Mouse (Mus musculus) kidney, embryonic 16.5 days (tissue): ENCODE results near the gene Gm19426. TPM values are rescaled to one million over a fixed set of nuclear protein-coding genes. Genes with fewer than 3 reads are reported as not detected.

Source experiments
- ATAC-seq: fragments of 200-750 bp; cut with Nextera tagmentation; 2 replicates; pipeline ENCODE4 v1.8.0; 2017; ENCODE audit warnings: moderate TSS enrichment; ENCODE audit not compliant: low FRiP score, low TSS enrichment
- H3K27ac ChIP-seq: fragments of 300-500 bp; sonication (generic); 2 replicates; pipeline ENCODE4 v1.5.1; 2014; ENCODE audit warnings: low read length
- H3K27me3 ChIP-seq: fragments of 300-500 bp; sonication (generic); 2 replicates; pipeline ENCODE4 v1.6.1; 2014; ENCODE audit warnings: low read length, control low read depth, mixed read lengths; ENCODE audit not compliant: insufficient read depth
- H3K36me3 ChIP-seq: fragments of 300-500 bp; sonication (generic); 2 replicates; pipeline ENCODE4 v1.6.1; 2014; ENCODE audit warnings: low read length, control low read depth, mixed read lengths; ENCODE audit not compliant: insufficient read depth
- H3K4me1 ChIP-seq: fragments of 300-500 bp; sonication (generic); 2 replicates; pipeline ENCODE4 v1.6.1; 2014; ENCODE audit warnings: low read length, control low read depth, mixed read lengths; ENCODE audit not compliant: insufficient read depth
- H3K4me2 ChIP-seq: fragments of 300-500 bp; sonication (generic); replicated peaks from 2 replicates; pipeline ENCODE4 v1.6.1; 2014; ENCODE audit warnings: low read depth, low read length
- H3K4me3 ChIP-seq: fragments of 300-500 bp; sonication (generic); 2 replicates; pipeline ENCODE4 v1.5.1; 2014; ENCODE audit warnings: mild to moderate bottlenecking, low read length
- H3K9ac ChIP-seq: fragments of 300-500 bp; sonication (generic); replicated peaks from 2 replicates; pipeline ENCODE4 v1.6.1; 2014; ENCODE audit warnings: low read length
- H3K9me3 ChIP-seq: fragments of 300-500 bp; sonication (generic); 2 replicates; pipeline ENCODE4 v1.6.1; 2016; ENCODE audit warnings: low read length, control low read depth
- WGBS: fragments of 180-500 bp; shearing (Covaris S2); extraction: QIAGEN DNeasy Blood & Tissue Kit; methylation state at CpG from one replicate; pipeline ENCODE4 v1.1.7; 2014; 5-methylcytosine and 5-hydroxymethylcytosine counted together
- polyA plus RNA-seq: library from polyadenylated mRNA; unstranded; fragments of >200 nt; fragmentation: Nextera tagmentation; extraction: Ambion mirVana; gene quantifications from 2 replicates; pipeline ENCODE4 v1.2.1, GENCODE M21; 2015

The Gm19426 gene
- polyA plus RNA-seq, 1 experiment from 2014 or later: 10.9 TPM

DNA sequence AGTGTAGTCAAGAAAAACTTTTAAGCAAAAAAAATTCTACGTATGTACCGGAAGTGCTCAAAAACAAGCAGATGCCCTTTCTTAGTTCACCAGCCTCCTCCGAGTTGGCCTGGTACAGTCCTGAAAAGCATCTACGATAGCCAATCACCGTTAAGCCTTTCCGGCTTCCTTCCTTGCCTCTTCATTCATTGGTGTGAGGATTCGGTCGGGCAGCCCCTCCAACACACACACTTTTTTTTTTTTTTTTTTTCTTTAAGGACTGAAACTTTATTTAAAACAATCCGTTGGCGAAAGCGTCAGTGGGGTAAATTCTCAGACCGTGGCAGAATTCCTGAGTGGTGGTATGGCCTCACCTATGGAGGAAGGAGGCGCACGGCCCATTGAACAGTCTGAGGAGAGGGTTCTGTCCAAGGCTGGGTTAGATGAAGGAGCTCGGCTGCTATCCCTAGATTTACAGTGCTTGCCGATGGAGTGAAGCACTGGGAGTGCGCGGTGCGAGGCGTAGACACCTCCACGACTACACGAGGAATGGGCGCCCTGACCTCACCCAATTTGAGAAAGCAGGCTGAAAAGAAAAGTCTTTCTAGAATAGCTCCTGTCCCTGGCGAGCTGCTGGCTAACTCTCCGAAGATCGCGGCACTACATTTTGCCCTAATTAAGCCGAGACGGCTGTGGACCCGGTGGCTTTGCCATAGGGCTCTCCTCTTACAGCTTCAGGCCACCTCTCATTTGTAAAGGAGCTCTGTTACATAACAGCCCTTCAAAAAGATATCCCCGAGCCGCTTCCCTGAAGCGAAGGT lies 27.7 kb downstream of the Gm19426 start:
- Histone ChIP-seq H3K36me3 (peaks cover under 1% of the 10 kb centered on the region; the same call in 1 of the 2 replicates), H3K4me1 (peaks cover 10% of the 10 kb centered on the region), H3K4me3 (peak overlapping the region; percentile 97), H3K9me3 (no peaks in the 10 kb centered on the region), H3K27ac (peak overlapping the region; percentile 97), H3K27me3 (no peaks in the 10 kb centered on the region), H3K9ac (peak overlapping the region; percentile 96), H3K4me2 (peak overlapping the region; percentile 83)
- under 1% methylated on average over 33 of the region's 33 CpGs for WGBS
- ATAC-seq: peak; percentile 96

GRCm38 (mm10) chr2:84714811-84715561 lies 28.5 kb downstream of the Gm19426 start, which contains the start of gene Zdhhc5:
Gene Zdhhc5 (minus strand): TSS chr2:84715180.
- no peaks in the 10 kb centered on the region for H3K27me3 ChIP-seq

DNA sequence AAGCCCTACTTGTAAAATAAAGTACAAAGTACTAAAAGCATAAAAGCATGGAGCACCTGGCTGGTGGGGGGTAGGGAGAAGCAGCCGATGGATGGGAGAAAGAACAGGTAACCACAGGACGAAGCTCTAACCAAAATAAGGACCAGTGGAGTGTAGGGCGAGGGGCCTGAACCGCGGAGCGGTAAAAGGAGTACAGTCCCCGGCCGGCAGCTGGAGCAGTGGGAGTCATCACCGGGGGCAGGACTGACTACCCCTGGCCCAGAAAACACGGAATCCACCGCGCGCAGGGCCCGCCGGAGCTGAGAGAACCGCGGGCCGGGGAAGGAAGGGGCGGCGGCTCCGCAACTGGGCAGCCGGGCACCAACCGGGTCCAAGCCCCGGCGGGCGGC lies 29.0 kb downstream of the Gm19426 start:
- H3K4me2 ChIP-seq: peak overlapping the region; percentile 63
- H3K27ac ChIP-seq: peak overlapping the region; percentile 97
- peak; percentile 28 for ATAC-seq
- no peaks in the 10 kb centered on the region for H3K9me3 ChIP-seq
- peaks cover 12% of the 10 kb centered on the region; the same call in 1 of the 2 replicates for H3K36me3 ChIP-seq
- H3K4me3 ChIP-seq: peak overlapping the region; percentile 97
- no peaks in the 10 kb centered on the region for H3K27me3 ChIP-seq
- peak overlapping the region; percentile 96 for H3K9ac ChIP-seq
- under 1% methylated on average over 22 of the region's 26 CpGs for WGBS
- H3K4me1 ChIP-seq: peaks cover 10% of the 10 kb centered on the region

More at GRCm38 (mm10) chr2:84714811-84715561, 28.5 kb downstream of the Gm19426 start, which contains the start of gene Zdhhc5:
- peaks cover 10% of the 10 kb centered on the region for H3K4me1 ChIP-seq
- peak; percentile 97 for ATAC-seq
- peak within 1 kb of the TSS; percentile 97 for H3K4me3 ChIP-seq
- H3K36me3 ChIP-seq: peaks cover 8% of the 10 kb centered on the region; the same call in 1 of the 2 replicates
- H3K27ac ChIP-seq: peak within 1 kb of the TSS; percentile 97
- peak within 1 kb of the TSS; percentile 83 for H3K4me2 ChIP-seq
- under 1% methylated on average over 73 of the region's 107 CpGs for WGBS
- H3K9ac ChIP-seq: peak within 1 kb of the TSS; percentile 96
- H3K9me3 ChIP-seq: no peaks in the 10 kb centered on the region

GRCm38 (mm10) chr2:84711898-84712297 lies 31.6 kb downstream of the Gm19426 start:
- no peak for ATAC-seq
- H3K9me3 ChIP-seq: no peaks in the 10 kb centered on the region
- no peak overlapping the region for H3K4me3 ChIP-seq
- H3K9ac ChIP-seq: no peak overlapping the region
- no peak overlapping the region for H3K27ac ChIP-seq
- H3K4me1 ChIP-seq: peaks cover 22% of the 10 kb centered on the region
- WGBS: 81% methylated on average over 2 of the region's 2 CpGs
- no peaks in the 10 kb centered on the region for H3K27me3 ChIP-seq
- no peak overlapping the region for H3K4me2 ChIP-seq
- H3K36me3 ChIP-seq: peaks cover 18% of the 10 kb centered on the region; the same call in 1 of the 2 replicates

DNA sequence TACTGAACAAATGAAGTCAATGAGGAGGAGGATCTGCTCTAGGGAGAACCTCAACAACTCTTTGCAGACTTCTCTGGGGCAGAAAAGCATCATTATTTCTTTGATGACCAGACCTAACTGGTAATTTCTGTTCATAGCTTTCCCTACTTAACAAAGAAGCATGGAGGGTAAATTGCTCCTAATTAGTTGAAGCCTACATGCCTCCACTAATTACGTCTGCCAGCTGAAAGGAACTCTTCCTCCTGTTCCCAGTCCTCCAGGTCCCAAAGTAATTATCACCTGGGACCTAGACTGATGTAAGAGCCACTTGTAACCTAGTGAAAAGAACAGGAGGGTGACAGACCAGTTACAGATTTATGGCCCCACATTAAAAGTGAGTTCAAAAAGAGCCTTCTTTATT lies 35.9 kb downstream of the Gm19426 start:
- no peaks in the 10 kb centered on the region for H3K27me3 ChIP-seq
- H3K27ac ChIP-seq: no peak overlapping the region
- H3K36me3 ChIP-seq: peaks cover 24% of the 10 kb centered on the region; the same call in 1 of the 2 replicates
- no peak overlapping the region for H3K4me2 ChIP-seq
- 59% methylated on average over 1 of the region's 1 CpGs for WGBS
- no peak for ATAC-seq
- H3K4me1 ChIP-seq: peaks cover 18% of the 10 kb centered on the region
- H3K9ac ChIP-seq: no peak overlapping the region
- H3K4me3 ChIP-seq: no peak overlapping the region
- no peaks in the 10 kb centered on the region for H3K9me3 ChIP-seq

DNA sequence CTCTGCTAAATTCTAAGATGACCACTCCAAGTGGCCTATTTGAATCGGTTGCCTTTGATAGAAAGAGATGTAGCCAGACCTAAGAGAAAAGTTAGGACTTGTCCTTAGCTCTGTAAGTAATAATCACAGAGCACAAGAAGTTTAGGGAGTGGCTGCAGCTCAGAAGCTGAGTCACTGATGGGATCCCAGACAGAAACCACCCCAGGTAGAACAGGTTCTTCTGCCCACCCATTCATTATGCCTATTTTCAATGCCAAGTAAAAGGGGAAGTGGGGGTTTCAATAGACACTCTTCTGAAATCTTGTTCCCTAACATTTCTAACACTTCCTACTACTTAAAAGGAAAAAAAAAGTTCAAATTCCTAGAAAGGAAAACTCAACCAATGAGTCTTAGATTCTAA lies 38.2 kb downstream of the Gm19426 start:
- no peak overlapping the region for H3K4me2 ChIP-seq
- no peak overlapping the region for H3K9ac ChIP-seq
- H3K9me3 ChIP-seq: no peaks in the 10 kb centered on the region
- peaks cover 18% of the 10 kb centered on the region for H3K4me1 ChIP-seq
- WGBS: 82% methylated on average over 1 of the region's 1 CpGs
- ATAC-seq: no peak
- peaks cover 26% of the 10 kb centered on the region; the same call in 1 of the 2 replicates for H3K36me3 ChIP-seq
- no peak overlapping the region for H3K4me3 ChIP-seq
- no peak overlapping the region for H3K27ac ChIP-seq
- no peaks in the 10 kb centered on the region for H3K27me3 ChIP-seq

DNA sequence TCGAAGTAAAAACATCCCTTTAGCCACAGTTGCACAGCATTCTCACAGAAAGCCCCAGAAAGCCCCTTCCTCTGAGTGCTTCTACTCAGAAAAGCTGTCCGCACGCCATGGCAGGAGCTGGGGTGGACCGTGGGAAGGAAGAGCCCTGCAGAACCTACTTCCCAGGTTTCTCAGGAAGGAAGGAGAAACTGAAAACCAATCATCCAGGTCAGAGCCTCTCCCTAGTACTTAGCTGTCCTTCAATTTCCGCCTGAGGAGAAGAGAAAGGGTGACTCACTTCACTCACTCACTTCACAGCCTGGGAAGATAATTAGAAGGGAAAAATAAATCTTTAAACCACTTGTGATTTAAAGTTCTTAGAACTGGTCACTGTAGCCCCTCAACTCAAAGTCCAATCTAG lies 39.1 kb downstream of the Gm19426 start:
- H3K9ac ChIP-seq: no peak overlapping the region
- H3K9me3 ChIP-seq: no peaks in the 10 kb centered on the region
- peak overlapping the region; percentile 40; the same call in 1 of the 2 replicates for H3K27ac ChIP-seq
- 0 out of 2 replicates have a peak, but pooled peaks have one; percentile 69 for ATAC-seq
- peaks cover 22% of the 10 kb centered on the region; the same call in 1 of the 2 replicates for H3K36me3 ChIP-seq
- no peaks in the 10 kb centered on the region for H3K27me3 ChIP-seq
- 51% methylated on average over 5 of the region's 5 CpGs for WGBS
- no peak overlapping the region for H3K4me2 ChIP-seq
- H3K4me3 ChIP-seq: no peak overlapping the region
- peaks cover 18% of the 10 kb centered on the region for H3K4me1 ChIP-seq

DNA sequence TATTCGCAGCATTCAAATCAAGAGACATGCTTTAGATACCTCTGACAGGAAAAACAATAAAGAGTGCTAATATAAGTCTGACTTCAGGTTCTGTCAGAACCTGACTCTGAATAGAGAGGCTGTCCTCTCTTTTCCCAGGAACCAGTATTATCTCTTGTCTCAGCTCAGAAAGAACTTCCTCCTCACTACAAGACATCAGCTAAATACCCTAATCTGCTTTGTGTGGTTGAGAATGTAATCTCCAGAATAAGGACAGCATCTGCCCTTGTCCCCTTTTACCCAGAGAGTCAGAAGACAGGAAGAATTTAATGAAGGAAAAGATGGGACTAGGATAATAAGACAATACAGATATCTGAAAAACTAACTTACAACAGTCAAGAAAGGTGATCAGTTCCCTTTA lies 40.0 kb downstream of the Gm19426 start:
- no peaks in the 10 kb centered on the region for H3K27me3 ChIP-seq
- H3K4me2 ChIP-seq: no peak overlapping the region
- no peaks in the 10 kb centered on the region for H3K9me3 ChIP-seq
- H3K27ac ChIP-seq: no peak overlapping the region
- H3K4me1 ChIP-seq: peaks cover 16% of the 10 kb centered on the region
- peaks cover 25% of the 10 kb centered on the region for H3K36me3 ChIP-seq
- H3K4me3 ChIP-seq: no peak overlapping the region
- whole genome bisulfite sequencing: 94% methylated on average over 1 of the region's 1 CpGs
- ATAC-seq: no peak
- H3K9ac ChIP-seq: no peak overlapping the region

- WGBS: 87% methylated on average over 5 of the region's 5 CpGs
- Histone ChIP-seq H3K27me3 (no peaks in the 10 kb centered on the region), H3K27ac (no peak overlapping the region), H3K4me1 (no peaks in the 10 kb centered on the region), H3K4me3 (no peak overlapping the region), H3K9me3 (no peaks in the 10 kb centered on the region), H3K4me2 (no peak overlapping the region), H3K36me3 (peaks cover 55% of the 10 kb centered on the region), H3K9ac (no peak overlapping the region)
- ATAC-seq: no peak
Measured at GRCm38 (mm10) chr2:84695007-84695695, 48.3 kb downstream of the Gm19426 start.
